Mouse (Mus musculus): ENCODE results near the gene Galr3.

DNA sequence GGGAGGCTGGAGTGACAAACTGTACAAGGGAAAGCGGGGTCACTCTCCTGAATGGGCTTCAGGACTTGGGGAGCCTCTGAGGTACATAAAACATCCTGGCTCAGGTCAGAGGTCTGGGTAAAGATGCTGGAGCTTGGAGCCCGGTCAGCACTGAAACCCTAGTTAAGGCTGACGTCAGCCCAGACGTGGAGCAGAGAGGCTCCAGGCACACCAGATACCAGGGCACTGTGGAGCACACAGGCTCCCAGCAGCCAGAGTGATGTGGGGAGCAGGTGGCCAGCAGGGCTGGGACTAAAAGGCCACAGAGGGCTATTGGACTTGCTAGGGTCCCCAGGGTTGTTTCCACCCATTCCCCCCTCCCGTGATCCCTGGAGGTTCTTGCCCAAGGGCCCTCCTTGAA, 32.0 kb upstream of the Galr3 start:
- TF ChIP-seq CTCF (IDR thresholded peaks at IDR 0.05; ENCODE audit: low read depth): no peak
- no peak for TF ChIP-seq EP300 (optimal IDR thresholded peaks at IDR 0.05)

Data from stomach, postnatal 0 days (tissue).